Mouse (Mus musculus) midbrain, embryonic 11.5 days (tissue): Measurements from ENCODE around the gene Ly6f. TPM values are rescaled to one million over a fixed set of nuclear protein-coding genes. Genes with fewer than 3 reads are reported as not detected.

Experiments used
- ATAC-seq: fragments of 200-750 bp; cut with Nextera tagmentation; 2 replicates; pipeline ENCODE4 v1.8.0; 2017; ENCODE audit warnings: moderate TSS enrichment, moderate library complexity; ENCODE audit not compliant: low FRiP score
- DNase-seq: peaks from one replicate; pipeline ENCODE4 v3.0.0; 2015; ENCODE audit warnings: low spot score; ENCODE audit errors: missing footprints
- H3K27ac ChIP-seq: fragments of 300-500 bp; sonication (generic); 2 replicates; pipeline ENCODE4 v1.5.1; 2014; ENCODE audit warnings: low read depth, low read length
- H3K27me3 ChIP-seq: fragments of 300-500 bp; sonication (generic); 2 replicates; pipeline ENCODE4 v1.6.1; 2014; ENCODE audit warnings: mild to moderate bottlenecking, low read length, moderate library complexity, mixed read lengths; ENCODE audit not compliant: control insufficient read depth, insufficient read depth
- H3K36me3 ChIP-seq: fragments of 300-500 bp; sonication (generic); 2 replicates; pipeline ENCODE4 v1.6.1; 2014; ENCODE audit warnings: mild to moderate bottlenecking, low read length, moderate library complexity, mixed read lengths; ENCODE audit not compliant: control insufficient read depth, insufficient read depth
- H3K4me1 ChIP-seq: fragments of 300-500 bp; sonication (generic); 2 replicates; pipeline ENCODE4 v1.6.1; 2014; ENCODE audit warnings: low read length; ENCODE audit not compliant: control insufficient read depth, insufficient read depth
- H3K4me2 ChIP-seq: fragments of 300-500 bp; sonication (generic); 2 replicates; pipeline ENCODE4 v1.6.1; 2014; ENCODE audit warnings: mild to moderate bottlenecking, moderate library complexity
- H3K4me3 ChIP-seq: fragments of 300-500 bp; sonication (generic); 2 replicates; pipeline ENCODE4 v1.5.1; 2014; ENCODE audit warnings: low read depth, low read length
- H3K9ac ChIP-seq: fragments of 300-500 bp; sonication (generic); 2 replicates; pipeline ENCODE4 v1.6.1; 2014; ENCODE audit warnings: low read length
- H3K9me3 ChIP-seq: fragments of 300-500 bp; sonication (generic); 2 replicates; pipeline ENCODE4 v1.6.1; 2016; ENCODE audit warnings: low read length; ENCODE audit not compliant: control insufficient read depth
- WGBS: fragments of 180-500 bp; shearing (Covaris S2); extraction: QIAGEN DNeasy Blood & Tissue Kit; methylation state at CpG from one replicate; pipeline ENCODE4 v1.1.7; 2014; 5-methylcytosine and 5-hydroxymethylcytosine counted together
- polyA plus RNA-seq: library from polyadenylated mRNA; unstranded; fragments of >200 nt; fragmentation: Nextera tagmentation; extraction: Ambion mirVana; gene quantifications from 2 replicates; pipeline ENCODE4 v1.2.1, GENCODE M21; 2014

Ly6f gene
- polyA plus RNA-seq, 1 experiment from 2014 or later: not detected

GRCm38 (mm10) chr15:75309186-75309585 lies 41.0 kb downstream of the Ly6f start:
- H3K9ac ChIP-seq: no peak overlapping the region
- 91% methylated on average over 4 of the region's 4 CpGs for WGBS
- ATAC-seq (no peak), DNase-seq (no peak)
- no peaks in the 10 kb centered on the region; the same call in 1 of the 2 replicates for H3K27me3 ChIP-seq
- no peak overlapping the region for H3K27ac ChIP-seq
- no peak overlapping the region for H3K4me3 ChIP-seq
- no peak overlapping the region for H3K4me2 ChIP-seq
- H3K9me3 ChIP-seq: no peaks in the 10 kb centered on the region
- no peaks in the 10 kb centered on the region for H3K4me1 ChIP-seq
- no peaks in the 10 kb centered on the region for H3K36me3 ChIP-seq

- no peak overlapping the region for H3K27ac ChIP-seq
- no peaks in the 10 kb centered on the region for H3K4me1 ChIP-seq
- no peak overlapping the region for H3K4me3 ChIP-seq
- no peaks in the 10 kb centered on the region for H3K9me3 ChIP-seq
- no peak overlapping the region for H3K4me2 ChIP-seq
- no peaks in the 10 kb centered on the region; the same call in 1 of the 2 replicates for H3K27me3 ChIP-seq
- no peak for DNase-seq
- no peak for ATAC-seq
- H3K36me3 ChIP-seq: no peaks in the 10 kb centered on the region
- 92% methylated on average over 1 of the region's 1 CpGs for WGBS
- no peak overlapping the region for H3K9ac ChIP-seq
Measured at GRCm38 (mm10) chr15:75309946-75310345, 41.7 kb downstream of the Ly6f start.

DNA sequence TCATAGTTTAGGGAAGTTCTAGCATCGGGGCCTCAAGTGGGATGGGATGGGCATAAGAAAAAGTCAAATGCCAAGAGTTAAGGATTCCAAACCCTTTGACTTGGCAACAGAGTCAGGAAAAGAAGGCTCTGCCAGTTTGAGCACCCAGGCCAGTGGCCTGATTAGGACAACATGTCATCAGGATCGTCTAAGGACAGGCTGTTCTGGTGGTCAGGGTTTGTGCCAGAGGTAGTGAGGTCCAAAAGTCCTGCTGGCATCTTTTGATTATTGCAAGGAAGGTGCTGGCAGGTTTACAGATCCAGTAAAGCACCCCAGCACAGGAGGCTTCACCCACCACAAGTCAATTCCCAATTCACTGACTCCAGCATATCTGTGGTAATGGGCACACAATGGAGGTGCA lies 46.2 kb downstream of the Ly6f start:
- H3K4me2 ChIP-seq: no peak overlapping the region
- no peaks in the 10 kb centered on the region for H3K36me3 ChIP-seq
- no peak overlapping the region for H3K4me3 ChIP-seq
- no peak overlapping the region for H3K9ac ChIP-seq
- DNase-seq (no peak), ATAC-seq (no peak)
- no peaks in the 10 kb centered on the region; the same call in 1 of the 2 replicates for H3K27me3 ChIP-seq
- no peaks in the 10 kb centered on the region for H3K9me3 ChIP-seq
- 92% methylated on average over 2 of the region's 2 CpGs for WGBS
- H3K27ac ChIP-seq: no peak overlapping the region
- no peaks in the 10 kb centered on the region for H3K4me1 ChIP-seq

- Histone ChIP-seq H3K4me2 (no peak overlapping the region), H3K36me3 (no peaks in the 10 kb centered on the region), H3K9ac (no peak overlapping the region), H3K27ac (no peak overlapping the region), H3K27me3 (no peaks in the 10 kb centered on the region), H3K4me1 (no peaks in the 10 kb centered on the region), H3K9me3 (no peaks in the 10 kb centered on the region; the same call in 1 of the 2 replicates), H3K4me3 (no peak overlapping the region)
- DNase-seq (no peak), ATAC-seq (no peak)
- WGBS: 55% methylated on average over 2 of the region's 2 CpGs
Measured at GRCm38 (mm10) chr15:75317255-75317654, 49.0 kb downstream of the Ly6f start.

GRCm38 (mm10) chr15:75318584-75318983 lies 50.4 kb downstream of the Ly6f start:
- Histone ChIP-seq H3K4me3 (no peak overlapping the region), H3K9ac (no peak overlapping the region), H3K36me3 (no peaks in the 10 kb centered on the region), H3K27me3 (no peaks in the 10 kb centered on the region), H3K9me3 (no peaks in the 10 kb centered on the region; the same call in 1 of the 2 replicates), H3K4me2 (no peak overlapping the region), H3K4me1 (no peaks in the 10 kb centered on the region), H3K27ac (no peak overlapping the region)
- DNase-seq (no peak), ATAC-seq (no peak)
- 87% methylated on average over 3 of the region's 3 CpGs for WGBS

- DNase-seq (no peak), ATAC-seq (no peak)
- no peaks in the 10 kb centered on the region for H3K36me3 ChIP-seq
- H3K9me3 ChIP-seq: no peaks in the 10 kb centered on the region; the same call in 1 of the 2 replicates
- no peak overlapping the region for H3K9ac ChIP-seq
- no peaks in the 10 kb centered on the region for H3K4me1 ChIP-seq
- no peak overlapping the region for H3K27ac ChIP-seq
- H3K27me3 ChIP-seq: no peaks in the 10 kb centered on the region
- H3K4me2 ChIP-seq: no peak overlapping the region
- 89% methylated on average over 3 of the region's 3 CpGs for WGBS
- no peak overlapping the region for H3K4me3 ChIP-seq
Measured at GRCm38 (mm10) chr15:75320104-75320503, 51.9 kb downstream of the Ly6f start.

Other genes with a start within 250 kb of the Ly6f start
- gene Ly6c1, start 219.6 kb upstream of the Ly6f start, polyA plus RNA-seq: 0.44 and 0.62 TPM in 2 replicates
- gene Ly6c2, start 156.5 kb upstream of the Ly6f start, polyA plus RNA-seq: not detected in 2 replicates
- not detected in 2 replicates for gene Ly6g, start 113.2 kb upstream of the Ly6f start, polyA plus RNA-seq
- not detected in 2 replicates for gene BC025446, start 52.0 kb upstream of the Ly6f start, polyA plus RNA-seq